Mouse (Mus musculus) midbrain, embryonic 13.5 days (tissue): ENCODE measurements around the gene Smg1. TPM values are rescaled to one million over a fixed set of nuclear protein-coding genes. Genes with fewer than 3 reads are reported as not detected.
A peak's percentile ranks its signal among the peaks of the same experiment; 100 is the strongest.

Source experiments
- ATAC-seq: fragments of 200-750 bp; cut with Nextera tagmentation; 2 replicates; pipeline ENCODE4 v1.8.0; 2017; ENCODE audit warnings: mild to moderate bottlenecking, moderate TSS enrichment, moderate library complexity
- H3K27ac ChIP-seq: fragments of 300-500 bp; sonication (generic); 2 replicates; pipeline ENCODE4 v1.5.1; 2015; ENCODE audit warnings: inconsistent platforms, mild to moderate bottlenecking, moderate library complexity
- H3K27me3 ChIP-seq: fragments of 300-500 bp; sonication (generic); 2 replicates; pipeline ENCODE4 v1.6.1; 2015; ENCODE audit warnings: mild to moderate bottlenecking, inconsistent platforms
- H3K36me3 ChIP-seq: fragments of 300-500 bp; sonication (generic); 2 replicates; pipeline ENCODE4 v1.6.1; 2015; ENCODE audit warnings: mild to moderate bottlenecking, inconsistent platforms
- H3K4me1 ChIP-seq: fragments of 300-500 bp; sonication (generic); replicated peaks from 2 replicates; pipeline ENCODE4 v1.6.1; 2015; ENCODE audit warnings: inconsistent platforms
- H3K4me2 ChIP-seq: fragments of 300-500 bp; sonication (generic); replicated peaks from 2 replicates; pipeline ENCODE4 v1.6.1; 2015; ENCODE audit warnings: moderate library complexity, mild to moderate bottlenecking, inconsistent platforms
- H3K4me3 ChIP-seq: fragments of 300-500 bp; sonication (generic); replicated peaks from 2 replicates; pipeline ENCODE4 v1.5.1; 2015; ENCODE audit warnings: mild to moderate bottlenecking, inconsistent platforms
- H3K9ac ChIP-seq: fragments of 300-500 bp; sonication (generic); replicated peaks from 2 replicates; pipeline ENCODE4 v1.6.1; 2015; ENCODE audit warnings: mild to moderate bottlenecking, inconsistent platforms
- H3K9me3 ChIP-seq: fragments of 300-500 bp; sonication (generic); 2 replicates; pipeline ENCODE4 v1.6.1; 2016; ENCODE audit warnings: mild to moderate bottlenecking, inconsistent platforms
- WGBS: fragments of 180-500 bp; shearing (Covaris S2); methylation state at CpG from one replicate; pipeline ENCODE4 v1.1.7; 2015; 5-methylcytosine and 5-hydroxymethylcytosine counted together
- polyA plus RNA-seq: library from polyadenylated mRNA; unstranded; fragments of >200 nt; fragmentation: Nextera tagmentation; extraction: Ambion mirVana; gene quantifications from 2 replicates; pipeline ENCODE4 v1.2.1, GENCODE M21; 2015

The Smg1 gene
- polyA plus RNA-seq, 1 experiment from 2014 or later: 21.1 TPM

DNA sequence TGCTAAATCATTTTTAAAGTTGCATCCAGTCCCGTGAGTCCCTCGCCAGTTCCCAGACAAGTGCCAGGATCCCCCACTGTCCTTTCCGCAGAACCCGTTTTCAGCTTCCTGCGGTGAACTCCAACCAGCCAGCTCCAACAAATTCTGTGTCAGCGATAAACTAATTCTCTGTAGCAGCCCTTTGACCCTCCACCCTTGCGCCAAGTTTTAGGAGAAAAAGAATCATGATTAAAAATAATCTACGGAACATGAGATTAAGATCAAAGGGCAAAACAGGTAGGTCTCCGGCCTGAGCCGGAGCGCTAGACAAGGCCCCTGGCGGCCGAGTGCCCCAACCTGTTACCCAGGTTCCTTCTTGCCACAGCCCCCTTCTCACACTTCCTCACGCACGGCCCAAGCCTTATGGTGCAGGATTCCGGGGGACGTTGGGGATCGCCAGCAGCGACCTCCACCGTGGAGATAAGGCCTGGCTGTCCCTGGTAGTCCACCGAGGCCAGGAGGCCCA is 114.5 kb downstream of the Smg1 start:
- Histone ChIP-seq H3K4me2 (peak overlapping the region; percentile 77), H3K27me3 (no peaks in the 10 kb centered on the region), H3K36me3 (peaks cover 20% of the 10 kb centered on the region), H3K9ac (peak overlapping the region; percentile 88), H3K27ac (peak overlapping the region; percentile 90), H3K9me3 (no peaks in the 10 kb centered on the region), H3K4me3 (peak overlapping the region; percentile 91), H3K4me1 (peaks cover 37% of the 10 kb centered on the region)
- 0% methylated on average over 21 of the region's 21 CpGs for WGBS
- peak; percentile 90 for ATAC-seq

DNA sequence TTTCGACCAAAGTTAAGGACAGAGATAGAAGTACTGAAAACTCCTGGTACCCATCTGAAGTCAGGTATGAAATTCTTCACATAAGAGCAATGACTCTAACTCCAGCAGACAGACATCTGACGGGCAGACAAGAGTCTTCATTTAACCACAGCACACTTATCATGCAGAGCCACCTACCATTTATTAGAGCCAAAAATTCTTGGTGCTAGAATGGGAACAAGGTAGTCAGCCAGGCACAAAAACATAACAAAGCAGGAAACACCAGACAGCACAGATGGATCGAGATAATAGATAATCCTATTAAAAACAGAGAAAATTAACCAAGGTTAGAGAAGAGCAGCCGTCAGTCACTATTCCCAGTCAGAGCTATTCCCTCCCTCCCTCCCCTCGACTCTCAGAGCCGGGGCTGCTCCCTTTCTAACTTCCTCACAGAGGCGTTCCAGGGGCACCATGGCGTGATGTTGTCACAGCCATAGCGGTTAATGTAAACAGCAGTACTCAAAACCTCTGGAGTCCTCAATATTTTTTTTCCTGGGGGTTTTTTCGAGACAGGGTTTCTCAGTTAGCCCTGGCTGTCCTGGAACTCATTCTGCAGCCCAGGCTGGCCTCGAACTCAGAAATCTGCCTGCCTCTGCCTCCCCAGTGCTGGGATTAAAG is 117.1 kb downstream of the Smg1 start:
- Histone ChIP-seq H3K27me3 (no peaks in the 10 kb centered on the region), H3K9ac (0 out of 2 replicates have a peak overlapping the region, but pooled peaks have one; percentile 32), H3K36me3 (peaks cover 37% of the 10 kb centered on the region), H3K9me3 (no peaks in the 10 kb centered on the region), H3K27ac (no peak overlapping the region), H3K4me2 (peak overlapping the region; percentile 77), H3K4me1 (peaks cover 37% of the 10 kb centered on the region), H3K4me3 (0 out of 2 replicates have a peak overlapping the region, but pooled peaks have one; percentile 0)
- no peak for ATAC-seq
- WGBS: 70% methylated on average over 11 of the region's 11 CpGs

DNA sequence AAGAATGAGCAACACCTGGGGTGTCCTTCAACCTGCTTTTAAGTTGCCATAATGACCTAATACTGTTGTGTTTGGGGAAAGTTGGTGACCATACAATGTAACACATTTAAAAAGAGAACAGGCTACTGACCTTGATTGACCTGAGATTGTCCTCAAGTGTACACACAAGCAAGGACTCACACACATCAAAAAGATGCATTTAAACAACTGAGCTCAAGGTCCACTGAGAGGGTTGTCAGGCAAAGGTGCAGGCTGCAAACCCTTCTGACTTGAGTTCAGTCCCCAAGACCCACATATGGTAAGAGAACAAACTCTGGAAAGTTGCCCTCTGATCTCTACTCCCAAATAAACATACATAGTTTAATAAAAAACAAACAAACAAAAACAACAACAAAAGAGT is 117.7 kb downstream of the Smg1 start:
- H3K9me3 ChIP-seq: no peaks in the 10 kb centered on the region
- peaks cover 43% of the 10 kb centered on the region for H3K36me3 ChIP-seq
- no peak overlapping the region for H3K4me3 ChIP-seq
- no peak overlapping the region for H3K27ac ChIP-seq
- H3K4me1 ChIP-seq: peaks cover 37% of the 10 kb centered on the region
- H3K27me3 ChIP-seq: no peaks in the 10 kb centered on the region
- no peak overlapping the region for H3K9ac ChIP-seq
- no peak for ATAC-seq
- no peak overlapping the region for H3K4me2 ChIP-seq

DNA sequence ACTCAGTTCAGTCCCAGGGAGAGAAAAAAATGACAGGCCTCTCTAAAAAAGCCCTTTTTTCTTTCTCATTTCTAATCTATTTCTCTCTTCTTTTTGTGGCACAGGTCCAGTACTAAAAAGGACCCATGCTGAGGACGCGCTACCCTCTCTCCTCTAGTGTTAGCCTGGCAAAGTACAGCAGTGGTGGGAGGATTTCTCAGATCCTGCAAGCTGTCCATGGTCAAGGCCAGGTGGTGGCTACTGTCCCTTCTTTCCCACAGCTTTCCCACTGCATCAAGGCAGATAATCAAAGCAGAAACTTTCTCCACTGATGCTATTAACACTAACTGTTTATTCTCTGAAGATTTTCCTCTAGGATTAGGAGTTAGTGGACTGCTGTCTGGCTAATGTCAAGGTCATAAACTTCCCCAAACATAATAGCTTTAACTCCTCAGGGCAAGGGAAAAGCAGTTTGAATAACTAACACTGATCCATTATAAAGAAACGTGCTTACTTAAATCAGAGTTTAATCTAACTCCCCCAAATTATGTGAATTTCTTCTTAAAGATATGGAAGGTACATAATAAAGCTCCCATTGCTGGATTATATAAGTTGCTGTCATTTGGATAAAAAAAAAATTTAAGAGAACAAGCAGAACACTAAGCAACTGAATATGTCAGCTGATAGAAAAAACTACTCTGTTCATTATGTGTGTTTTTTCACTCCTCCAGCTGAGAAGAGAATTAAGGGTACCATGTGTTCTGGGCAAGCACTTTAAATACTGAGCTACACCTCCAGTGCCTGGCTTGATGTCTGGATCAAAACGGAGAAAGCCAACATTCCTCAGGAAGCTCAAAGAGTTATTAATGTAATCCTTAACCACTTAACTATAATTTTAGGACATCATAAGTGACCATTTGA is 119.7 kb downstream of the Smg1 start:
- H3K9ac ChIP-seq: no peak overlapping the region
- peaks cover 63% of the 10 kb centered on the region for H3K36me3 ChIP-seq
- H3K9me3 ChIP-seq: no peaks in the 10 kb centered on the region
- WGBS: 94% methylated on average over 4 of the region's 4 CpGs
- H3K4me2 ChIP-seq: no peak overlapping the region
- H3K27ac ChIP-seq: no peak overlapping the region
- no peaks in the 10 kb centered on the region for H3K27me3 ChIP-seq
- no peak overlapping the region for H3K4me3 ChIP-seq
- peaks cover 30% of the 10 kb centered on the region for H3K4me1 ChIP-seq
- no peak for ATAC-seq

DNA sequence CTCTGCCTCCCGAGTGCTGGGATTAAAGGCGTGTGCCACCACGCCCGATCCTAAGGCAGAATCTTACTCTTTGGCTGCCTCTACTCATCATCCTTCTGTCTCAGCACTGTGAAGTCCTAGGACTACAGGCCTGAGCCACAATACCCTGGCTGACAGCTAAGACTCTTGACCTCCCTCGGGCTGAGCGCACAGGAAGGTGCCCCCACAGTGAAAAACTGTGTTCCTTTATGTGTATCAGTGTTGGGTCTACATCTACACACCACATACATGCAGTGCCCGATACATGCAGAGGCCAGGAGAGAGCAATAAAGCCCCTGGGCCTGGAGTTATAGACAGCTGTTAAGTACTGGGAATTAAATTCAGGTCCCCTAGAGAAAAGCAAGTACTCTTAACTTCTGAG is 121.2 kb downstream of the Smg1 start:
- peaks cover 71% of the 10 kb centered on the region for H3K36me3 ChIP-seq

DNA sequence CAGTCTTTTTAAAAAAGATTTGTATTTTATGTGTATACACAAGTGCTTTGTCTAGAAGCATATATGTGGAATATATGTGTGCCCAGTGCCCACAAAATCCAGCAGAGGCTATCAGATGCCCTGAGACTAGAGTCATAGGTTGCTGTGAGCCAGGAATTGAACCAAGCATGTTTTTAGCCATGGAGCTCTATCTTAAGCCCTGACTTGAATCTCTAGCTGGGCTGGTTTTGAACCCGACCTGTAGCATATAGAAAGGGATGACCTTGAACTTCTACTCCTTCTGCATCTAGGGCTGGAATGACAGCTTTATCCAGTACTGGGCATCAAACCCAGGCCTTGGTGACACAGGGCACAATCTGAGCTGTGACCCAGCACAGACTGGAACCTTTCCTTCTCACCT is 122.8 kb downstream of the Smg1 start:
- WGBS: 63% methylated on average over 1 of the region's 1 CpGs
- Histone ChIP-seq H3K36me3 (peaks cover 58% of the 10 kb centered on the region), H3K27ac (no peak overlapping the region), H3K9ac (no peak overlapping the region), H3K4me3 (no peak overlapping the region), H3K4me2 (no peak overlapping the region), H3K4me1 (peaks cover 7% of the 10 kb centered on the region; the same call in 1 of the 2 replicates), H3K9me3 (no peaks in the 10 kb centered on the region), H3K27me3 (no peaks in the 10 kb centered on the region)
- no peak for ATAC-seq

More for the DNA sequence above, 121.2 kb downstream of the Smg1 start:
- Histone ChIP-seq H3K9me3 (no peaks in the 10 kb centered on the region), H3K27ac (no peak overlapping the region), H3K27me3 (no peaks in the 10 kb centered on the region), H3K4me2 (no peak overlapping the region), H3K9ac (no peak overlapping the region), H3K4me3 (no peak overlapping the region), H3K4me1 (peaks cover 18% of the 10 kb centered on the region)
- ATAC-seq: no peak
- 96% methylated on average over 7 of the region's 7 CpGs for WGBS

DNA sequence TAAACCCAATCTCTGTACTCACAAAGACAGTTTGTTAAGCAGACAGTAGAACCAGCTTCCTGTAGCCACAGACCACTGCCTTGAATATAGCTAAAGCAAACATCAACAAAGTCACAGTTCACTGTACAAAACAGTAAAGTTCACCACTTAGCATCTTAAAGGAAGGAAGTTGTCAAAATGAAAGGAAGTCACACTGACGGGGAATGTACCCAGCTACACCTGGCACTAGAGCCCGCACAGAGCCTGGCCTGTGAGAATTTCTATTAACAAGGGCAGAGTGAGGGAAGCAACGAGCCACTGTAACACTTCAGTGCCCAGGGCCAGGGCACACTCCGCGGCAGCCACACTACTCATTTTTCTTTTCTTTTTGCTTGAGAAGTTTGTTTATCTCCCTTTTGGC is 123.5 kb downstream of the Smg1 start:
- Histone ChIP-seq H3K36me3 (peaks cover 58% of the 10 kb centered on the region), H3K9me3 (no peaks in the 10 kb centered on the region), H3K4me3 (no peak overlapping the region), H3K27ac (no peak overlapping the region; the same call in 1 of the 2 replicates), H3K4me2 (no peak overlapping the region), H3K4me1 (peaks cover 10% of the 10 kb centered on the region), H3K9ac (no peak overlapping the region), H3K27me3 (no peaks in the 10 kb centered on the region)
- ATAC-seq: no peak
- 85% methylated on average over 5 of the region's 5 CpGs for WGBS

DNA sequence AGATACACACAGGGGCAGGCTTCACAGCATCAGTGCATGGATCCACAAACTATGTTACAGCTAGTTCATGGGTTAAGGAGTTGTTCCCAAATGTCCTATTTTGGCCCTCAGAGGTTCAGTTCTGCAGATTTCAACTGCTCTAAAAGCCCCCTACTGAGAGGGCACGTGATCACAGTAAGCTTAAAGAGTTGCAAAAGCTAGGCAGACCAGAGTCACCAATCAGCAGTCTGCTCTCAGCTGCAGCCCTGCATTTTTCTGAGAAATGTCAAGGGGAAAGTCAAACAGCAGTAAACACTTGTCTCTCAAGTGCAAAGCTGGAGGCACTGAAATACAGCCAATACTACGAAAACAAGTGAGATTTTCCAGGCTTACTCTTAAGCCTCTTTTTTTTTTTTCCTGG is 124.3 kb downstream of the Smg1 start:
- no peak overlapping the region for H3K27ac ChIP-seq
- WGBS: 45% methylated on average over 2 of the region's 2 CpGs
- peaks cover 18% of the 10 kb centered on the region for H3K4me1 ChIP-seq
- no peak overlapping the region for H3K4me3 ChIP-seq
- H3K4me2 ChIP-seq: no peak overlapping the region
- no peak for ATAC-seq
- no peaks in the 10 kb centered on the region for H3K9me3 ChIP-seq
- no peaks in the 10 kb centered on the region for H3K27me3 ChIP-seq
- no peak overlapping the region for H3K9ac ChIP-seq
- peaks cover 58% of the 10 kb centered on the region for H3K36me3 ChIP-seq

DNA sequence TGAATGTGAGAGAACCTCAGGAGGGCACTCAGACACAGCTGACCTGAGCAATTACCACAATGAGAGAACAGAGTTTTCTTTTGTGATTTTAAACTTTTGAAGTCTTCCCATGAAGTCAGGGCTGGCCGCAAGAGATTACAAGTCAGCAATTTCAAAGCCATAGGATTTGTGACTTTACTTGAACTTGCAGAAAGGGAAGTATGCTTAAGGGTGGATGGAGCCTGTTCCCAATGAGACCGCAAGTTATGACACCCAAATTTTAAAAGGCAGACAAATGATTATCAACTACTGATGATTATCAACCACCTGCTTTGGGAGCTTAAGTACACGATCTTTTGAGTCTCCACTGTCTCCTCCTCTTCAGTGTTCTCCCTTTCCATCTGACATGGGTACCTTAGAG is 125.0 kb downstream of the Smg1 start:
- H3K36me3 ChIP-seq: peaks cover 60% of the 10 kb centered on the region
- H3K9me3 ChIP-seq: no peaks in the 10 kb centered on the region
- no peak overlapping the region for H3K9ac ChIP-seq
- no peaks in the 10 kb centered on the region for H3K27me3 ChIP-seq
- H3K4me1 ChIP-seq: peaks cover 25% of the 10 kb centered on the region
- no peak overlapping the region for H3K4me3 ChIP-seq
- H3K4me2 ChIP-seq: no peak overlapping the region
- H3K27ac ChIP-seq: no peak overlapping the region
- no peak for ATAC-seq
- 83% methylated on average over 3 of the region's 3 CpGs for WGBS

DNA sequence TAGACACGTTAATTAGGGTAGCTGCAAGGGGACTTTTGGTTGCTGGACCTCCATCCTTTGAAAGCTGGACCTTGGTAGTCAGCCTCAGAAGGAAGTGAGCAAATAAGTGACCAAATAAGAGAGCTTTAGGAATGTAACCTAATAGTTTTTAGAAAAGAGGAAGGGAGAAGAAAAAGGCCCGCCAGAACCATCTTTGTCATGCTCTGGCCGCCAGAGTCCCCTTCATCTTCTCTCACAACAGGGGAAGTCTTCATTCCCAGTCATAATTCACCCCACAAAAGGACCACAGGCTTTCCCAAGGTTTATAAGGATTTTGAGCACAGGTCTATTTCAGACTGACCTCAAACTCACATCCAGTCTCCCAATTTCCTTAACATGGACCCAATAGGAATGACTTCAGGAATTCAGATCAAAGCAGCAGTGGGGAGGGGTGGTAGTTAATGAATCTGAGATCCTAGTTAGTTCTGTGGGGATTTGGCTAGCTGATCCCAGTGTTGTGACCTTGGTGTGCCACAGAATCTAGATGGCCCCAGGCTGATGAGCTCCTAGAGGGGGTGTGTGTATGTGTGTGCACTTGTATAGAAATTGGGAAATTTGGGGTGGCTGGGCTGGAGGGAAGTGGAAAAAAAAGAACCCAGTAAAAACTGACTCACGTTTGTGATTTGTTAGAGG is 125.8 kb downstream of the Smg1 start:
- H3K4me2 ChIP-seq: no peak overlapping the region
- ATAC-seq: no peak
- H3K4me1 ChIP-seq: peaks cover 32% of the 10 kb centered on the region
- no peak overlapping the region for H3K9ac ChIP-seq
- peak overlapping the region; percentile 51; the same call in 1 of the 2 replicates for H3K27ac ChIP-seq
- peaks cover 61% of the 10 kb centered on the region for H3K36me3 ChIP-seq
- no peaks in the 10 kb centered on the region for H3K9me3 ChIP-seq
- 52% methylated on average over 4 of the region's 4 CpGs for WGBS
- H3K27me3 ChIP-seq: no peaks in the 10 kb centered on the region
- H3K4me3 ChIP-seq: no peak overlapping the region

DNA sequence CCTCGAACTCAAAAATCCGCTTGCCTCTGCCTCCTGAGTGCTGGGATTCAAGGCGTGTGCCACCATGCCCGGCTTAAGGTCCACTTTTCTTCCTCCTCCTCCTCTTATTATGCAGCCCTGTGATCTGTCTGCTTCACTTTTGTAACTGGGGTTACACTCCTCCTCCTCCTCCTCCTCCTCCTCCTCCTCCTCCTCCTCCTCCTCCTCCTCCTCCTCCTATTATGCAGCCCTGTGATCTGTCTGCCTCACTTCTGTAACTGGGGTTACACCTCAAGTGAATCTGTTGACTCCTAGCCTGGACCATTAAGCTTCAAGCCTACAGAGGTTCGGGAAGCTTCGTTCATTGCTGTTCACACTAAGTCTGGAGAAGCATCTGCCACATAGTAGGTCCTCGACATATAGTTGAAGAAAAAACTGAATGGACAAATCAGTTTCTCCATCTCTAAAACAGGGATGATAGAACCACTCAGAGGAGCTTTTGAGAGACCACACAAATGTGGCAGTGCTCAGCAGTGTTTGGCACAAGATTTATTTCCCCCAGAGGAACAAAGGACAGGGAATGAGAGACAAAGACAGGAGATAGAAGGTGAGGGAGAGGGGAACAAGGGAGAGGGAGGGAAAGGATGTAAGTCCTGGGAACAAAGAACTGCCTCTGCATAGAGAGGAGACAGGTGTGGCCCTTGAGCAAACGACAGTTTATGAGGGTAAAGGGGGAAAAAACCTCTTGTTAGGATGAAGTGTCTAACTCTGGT is 126.5 kb downstream of the Smg1 start:
- no peak for ATAC-seq
- H3K4me3 ChIP-seq: peak overlapping the region; percentile 98
- no peaks in the 10 kb centered on the region for H3K9me3 ChIP-seq
- H3K4me1 ChIP-seq: peaks cover 40% of the 10 kb centered on the region
- H3K4me2 ChIP-seq: peak overlapping the region; percentile 63
- peaks cover 62% of the 10 kb centered on the region for H3K36me3 ChIP-seq
- peak overlapping the region; percentile 63; the same call in 1 of the 2 replicates for H3K9ac ChIP-seq
- H3K27me3 ChIP-seq: no peaks in the 10 kb centered on the region
- H3K27ac ChIP-seq: peak overlapping the region; percentile 51; the same call in 1 of the 2 replicates
- 22% methylated on average over 8 of the region's 8 CpGs for WGBS
